Mouse (Mus musculus) urinary bladder, adult 2 months (tissue): ENCODE measurements around the gene Baiap2l2. TPM values are rescaled to one million over a fixed set of nuclear protein-coding genes. Genes with fewer than 3 reads are reported as not detected.
"Not testable (repeated sequence)": the region's sequence is repeated elsewhere in the genome, so short reads cannot be mapped to it uniquely, and the experiment has no call there.

ENCODE experiments used
- DNase-seq: peaks from one replicate; pipeline ENCODE4 v3.0.0; 2022; ENCODE audit warnings: low spot score
- polyA plus RNA-seq: library from polyadenylated mRNA; depleted of rRNA; stranded (reverse); fragments of >200 nt; gene quantifications from 2 replicates; pipeline ENCODE4 v1.2.3, GENCODE M21; 2012

The Baiap2l2 gene
- polyA plus RNA-seq, 1 experiment: 4.5 TPM

- no peak for DNase-seq
Measured at GRCm38 (mm10) chr15:79261095-79261725, 24.1 kb downstream of the Baiap2l2 start.

- DNase-seq: no peak
Measured at GRCm38 (mm10) chr15:79258521-79258920, 26.8 kb downstream of the Baiap2l2 start.

GRCm38 (mm10) chr15:79254661-79255060 lies 30.7 kb downstream of the Baiap2l2 start, which contains the start of gene Slc16a8:
Slc16a8 (minus strand) TSS chr15:79254761.
- no peak for DNase-seq

GRCm38 (mm10) chr15:79252580-79252979 lies 32.8 kb downstream of the Baiap2l2 start:
- no peak for DNase-seq

GRCm38 (mm10) chr15:79251781-79252491 lies 33.4 kb downstream of the Baiap2l2 start:
- no peak for DNase-seq

- no peak for DNase-seq
Measured at GRCm38 (mm10) chr15:79251168-79251567, 34.2 kb downstream of the Baiap2l2 start.

GRCm38 (mm10) chr15:79250236-79250635 lies 35.1 kb downstream of the Baiap2l2 start:
- no peak for DNase-seq

- no peak for DNase-seq
Measured at GRCm38 (mm10) chr15:79245321-79245720, 40.0 kb downstream of the Baiap2l2 start.

- no peak for DNase-seq
Measured at GRCm38 (mm10) chr15:79244071-79244893, 41.1 kb downstream of the Baiap2l2 start.

GRCm38 (mm10) chr15:79243234-79244042 lies 41.9 kb downstream of the Baiap2l2 start:
- DNase-seq: peak; percentile 87

GRCm38 (mm10) chr15:79242574-79243233 lies 42.6 kb downstream of the Baiap2l2 start:
- DNase-seq: no peak

GRCm38 (mm10) chr15:79238036-79238435 lies 47.3 kb downstream of the Baiap2l2 start:
- no peak for DNase-seq

GRCm38 (mm10) chr15:79235268-79235667 lies 50.1 kb downstream of the Baiap2l2 start:
- no peak for DNase-seq

GRCm38 (mm10) chr15:79229058-79229821 lies 56.1 kb downstream of the Baiap2l2 start, which contains the start of the genes Pick1 and Gm49486:
Pick1 (plus strand) TSS chr15:79229173.
Gm49486 (plus strand) TSS chr15:79229391.
- peak; percentile 79 for DNase-seq

GRCm38 (mm10) chr15:79225780-79226179 lies 59.6 kb downstream of the Baiap2l2 start:
- not testable (repeated sequence) for DNase-seq

GRCm38 (mm10) chr15:79224685-79225084 lies 60.7 kb downstream of the Baiap2l2 start:
- peak; percentile 42 for DNase-seq

- no peak for DNase-seq
Measured at GRCm38 (mm10) chr15:79223641-79224040, 61.7 kb downstream of the Baiap2l2 start.

GRCm38 (mm10) chr15:79219572-79219971 lies 65.8 kb downstream of the Baiap2l2 start:
- DNase-seq: no peak

- DNase-seq: no peak
Measured at GRCm38 (mm10) chr15:79216191-79216590, 69.1 kb downstream of the Baiap2l2 start.

GRCm38 (mm10) chr15:79213591-79213990 lies 71.7 kb downstream of the Baiap2l2 start:
- no peak for DNase-seq
